Mouse (Mus musculus) megakaryocyte progenitor cell, adult 5-6 weeks (primary cell): ENCODE measurements around the gene Edem2. TPM values are rescaled to one million over a fixed set of nuclear protein-coding genes. Genes with fewer than 3 reads are reported as not detected.

Source experiments
- ATAC-seq: replicated peaks from 2 replicates; pipeline ENCODE4 v1.8.0; 2016; ENCODE audit warnings: mild to moderate bottlenecking, moderate TSS enrichment, inconsistent platforms; ENCODE audit not compliant: poor library complexity
- total RNA-seq, 2 experiments: library from RNA; stranded (forward) in 1 of 2; stranded (reverse) in 1 of 2; fragments of 157-497, 149-512 nt in 1 of 2; fragments of 200-1000 nt in 1 of 2; gene quantifications; 2 replicates each; pipeline versions ENCODE4 v1.2.3 to v1.2.4; 2015 to 2017

Edem2 gene
- total RNA-seq, 2 experiments from 2014 or later: 55.0 to 70.9 TPM

GRCm38 (mm10) chr2:155691336-155691722 is 37.9 kb downstream of the Edem2 start:
- no peak for ATAC-seq

- ATAC-seq: no peak
Measured at GRCm38 (mm10) chr2:155689211-155689610, 40.1 kb downstream of the Edem2 start.

- no peak for ATAC-seq
Measured at GRCm38 (mm10) chr2:155687746-155688145, 41.5 kb downstream of the Edem2 start.

DNA sequence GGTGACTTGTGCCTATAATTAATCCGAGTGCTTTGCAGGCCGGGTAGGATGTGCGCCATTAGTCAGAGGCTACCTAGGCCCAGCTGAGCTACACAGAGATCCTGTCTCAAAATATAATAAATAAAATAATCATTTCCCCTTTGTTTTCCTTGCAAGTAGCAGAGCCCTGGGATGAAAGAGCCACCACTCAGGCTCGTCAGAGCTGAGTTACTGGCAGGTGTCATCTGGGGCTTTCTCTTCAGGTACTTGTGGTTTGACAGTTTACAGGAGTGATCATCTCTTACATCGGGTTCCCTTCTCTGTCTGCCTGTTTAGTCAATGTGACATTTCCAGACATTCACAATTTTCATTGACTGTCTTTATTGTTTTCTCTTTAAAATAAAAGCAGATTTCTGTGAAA is 42.7 kb downstream of the Edem2 start:
- ATAC-seq: no peak

DNA sequence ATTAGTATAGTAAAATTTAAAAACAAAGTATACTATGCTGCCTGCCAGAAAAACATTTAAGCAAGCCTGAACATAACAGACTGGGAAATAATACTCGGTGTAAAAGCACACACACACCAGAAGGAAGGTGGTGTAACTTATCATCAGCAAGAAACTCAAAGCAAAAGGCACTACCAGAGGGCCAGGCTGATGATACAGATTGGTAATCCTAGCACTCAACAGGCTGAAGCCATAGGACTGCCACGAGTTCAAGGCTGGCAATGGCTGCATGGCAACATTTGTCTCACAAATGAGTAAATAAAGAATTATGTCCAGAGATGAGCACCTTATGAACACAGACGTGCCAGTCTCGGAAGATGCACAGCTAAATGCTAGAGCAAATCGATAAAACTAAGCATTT is 45.5 kb downstream of the Edem2 start:
- ATAC-seq: no peak

DNA sequence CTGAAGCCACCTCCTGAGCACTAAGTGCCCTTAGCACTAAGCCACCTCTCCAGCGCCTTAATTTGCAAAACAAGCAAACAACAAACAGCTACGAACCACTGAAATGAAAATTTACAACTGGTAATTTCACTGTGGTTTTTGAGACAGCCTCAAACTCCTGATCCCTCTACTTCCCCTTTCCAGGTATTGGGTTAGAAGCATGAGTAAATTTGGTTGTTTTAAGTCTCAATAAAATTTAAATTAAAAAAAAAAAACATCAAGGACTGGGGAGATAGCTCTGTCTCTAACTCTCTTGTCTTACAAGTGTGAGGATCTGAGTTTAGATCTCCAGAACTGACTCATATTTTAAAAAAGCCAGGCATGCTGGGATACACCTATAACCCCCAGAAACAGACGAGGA is 46.1 kb downstream of the Edem2 start:
- peak; percentile 42; the same call in 1 of the 2 replicates for ATAC-seq

DNA sequence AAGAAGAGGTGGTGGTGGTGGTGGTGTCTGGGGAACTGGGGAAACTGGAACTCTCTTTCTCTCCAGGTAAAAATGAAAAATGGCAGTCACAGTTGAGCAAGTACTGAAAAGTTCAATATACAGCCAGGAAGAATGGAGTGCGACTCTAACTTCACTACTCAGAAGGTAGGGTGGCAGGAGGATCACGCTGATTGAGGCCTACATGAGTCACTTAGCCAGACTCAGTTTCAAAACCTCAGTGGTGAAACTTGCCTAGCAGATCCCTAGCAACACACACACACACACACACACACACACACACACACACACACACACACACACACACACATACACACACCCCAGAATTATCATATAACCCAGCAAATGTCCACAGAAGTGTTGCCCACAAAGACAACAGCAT is 47.4 kb downstream of the Edem2 start:
- peak; percentile 48 for ATAC-seq

DNA sequence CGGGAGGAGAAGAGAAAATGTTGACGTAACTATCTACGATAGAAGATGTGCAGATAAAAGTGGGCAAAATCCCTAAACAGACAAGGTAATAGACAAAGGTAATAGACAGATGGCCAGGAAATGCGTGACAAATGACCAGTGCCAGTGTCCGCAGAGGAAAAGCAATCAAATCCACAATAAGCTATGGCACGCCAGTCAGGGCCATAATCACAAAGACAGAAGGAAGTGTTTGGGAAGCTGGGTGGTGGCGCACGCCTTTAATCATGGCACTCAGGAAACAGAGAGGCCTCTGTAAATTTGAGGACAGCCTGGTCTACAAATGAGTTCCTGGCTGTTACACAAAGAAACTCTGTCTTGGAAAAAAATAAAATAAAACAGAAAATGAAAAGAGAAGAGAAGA is 48.1 kb downstream of the Edem2 start:
- ATAC-seq: no peak

DNA sequence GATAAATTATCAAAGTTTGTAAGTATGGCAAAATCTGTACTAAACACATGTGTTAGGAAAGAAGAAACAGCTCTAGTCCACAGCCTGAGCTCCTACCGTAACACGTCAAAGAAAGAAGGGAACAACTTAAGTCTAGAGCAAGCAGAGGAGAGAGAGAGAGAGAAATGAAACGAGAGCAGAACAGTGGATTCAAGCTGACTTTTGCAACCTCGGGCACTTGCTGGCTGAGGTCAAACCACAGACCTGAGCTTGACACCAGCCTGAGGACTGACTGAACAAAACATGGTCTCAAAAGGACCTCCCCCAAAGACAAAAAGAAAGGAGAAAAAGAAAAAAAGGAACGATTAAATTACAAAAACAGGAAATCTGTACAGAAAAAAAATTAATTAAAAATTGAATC is 48.7 kb downstream of the Edem2 start:
- peak; percentile 60 for ATAC-seq

DNA sequence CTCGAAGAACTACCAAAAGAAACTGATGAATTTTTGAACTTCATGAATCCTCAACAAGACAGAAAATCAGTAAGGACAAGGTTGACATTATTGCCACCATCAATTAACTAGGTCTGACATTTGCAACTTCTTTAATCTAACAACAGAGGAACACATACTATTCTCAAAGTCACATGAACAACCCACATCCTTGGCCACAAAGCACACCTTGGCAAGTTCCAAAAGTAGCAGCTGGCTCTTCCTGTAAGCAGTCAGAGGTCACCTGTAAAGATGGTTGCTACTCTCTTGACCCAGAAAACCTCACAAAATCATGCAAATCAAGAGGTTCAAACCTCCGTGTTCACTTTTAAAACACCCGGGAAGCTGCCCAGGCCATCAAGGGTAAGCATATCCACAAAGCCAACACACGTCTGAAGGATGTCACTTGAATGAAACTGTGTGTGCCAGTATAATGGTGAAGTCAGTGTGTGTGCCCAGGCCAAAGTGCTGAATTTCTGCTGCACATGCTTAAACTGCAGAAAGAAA is 49.6 kb downstream of the Edem2 start:
- no peak for ATAC-seq

DNA sequence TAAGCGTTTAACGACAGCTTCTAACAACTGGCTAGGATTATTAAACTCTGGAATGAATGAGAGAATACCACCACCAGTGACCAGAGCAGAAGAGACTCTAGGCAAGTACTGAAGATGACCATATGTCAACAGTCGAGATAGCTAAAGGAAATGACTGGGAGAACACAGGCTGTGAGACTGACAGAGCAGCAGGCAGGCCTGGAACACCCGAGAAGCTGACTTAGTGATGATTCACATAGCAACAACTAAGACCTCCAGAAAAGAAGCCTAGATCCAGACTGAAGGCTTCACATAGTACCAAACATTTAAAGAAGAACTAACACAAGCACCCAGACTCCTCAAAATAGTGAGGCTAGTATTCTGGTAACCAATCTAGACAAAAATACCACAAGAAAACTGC is 54.2 kb downstream of the Edem2 start:
- ATAC-seq: no peak

DNA sequence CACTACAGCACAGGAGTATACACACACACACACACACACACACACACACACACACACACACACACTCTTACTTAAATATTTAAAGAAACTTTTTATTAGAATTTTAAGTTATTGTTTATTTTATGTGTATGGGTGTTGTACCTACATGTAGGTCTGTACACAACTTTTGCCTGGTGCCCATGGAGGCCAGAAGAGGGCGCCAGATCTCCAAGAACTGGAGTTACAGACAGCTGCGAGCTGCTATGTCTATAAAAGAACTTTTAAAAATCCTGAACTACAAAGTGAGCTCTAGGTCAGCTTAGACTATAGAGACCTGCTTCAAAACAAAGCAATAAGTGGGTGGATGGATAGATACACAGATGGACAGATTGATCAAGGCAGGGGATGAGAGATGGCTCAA is 55.7 kb downstream of the Edem2 start:
- peak; percentile 64 for ATAC-seq

DNA sequence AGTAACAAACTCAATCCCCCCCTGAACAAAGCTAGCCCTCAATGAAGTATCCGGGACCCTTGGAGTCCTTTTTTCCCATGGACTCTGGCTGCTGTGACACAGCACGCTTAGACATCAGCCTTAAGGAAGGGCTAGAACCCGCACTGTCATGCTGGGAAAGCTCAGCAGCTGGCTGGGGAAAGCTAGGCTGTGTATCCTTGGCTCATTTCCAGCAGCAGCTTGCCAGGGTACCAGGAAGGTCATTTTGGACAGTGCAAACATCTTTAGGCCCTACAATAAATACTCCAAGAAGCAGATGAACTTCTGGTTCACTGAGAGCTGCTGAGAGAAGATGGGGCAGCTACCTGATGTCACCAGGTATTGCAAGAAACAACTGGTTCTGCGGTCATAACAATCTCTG is 58.0 kb downstream of the Edem2 start:
- ATAC-seq: no peak

DNA sequence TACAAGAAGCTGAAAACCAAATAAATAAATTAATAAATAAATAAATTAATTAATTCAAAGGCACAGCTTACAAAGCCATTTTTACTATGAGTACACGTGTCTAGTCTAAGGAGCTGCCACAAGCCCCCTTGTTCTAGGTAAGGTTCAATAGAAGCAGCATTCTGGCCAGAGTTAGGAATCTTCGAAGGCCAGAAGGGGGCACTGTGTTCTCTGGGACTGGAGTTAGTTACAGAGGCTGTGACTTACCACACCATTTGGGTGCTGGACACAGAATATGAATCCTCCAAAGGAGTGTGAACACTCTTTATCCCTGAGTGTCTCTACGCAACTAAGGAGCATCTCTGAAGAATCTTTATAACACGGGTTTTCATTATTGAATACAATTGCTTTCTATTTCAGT is 60.8 kb downstream of the Edem2 start:
- peak; percentile 64 for ATAC-seq

- no peak for ATAC-seq
Measured at GRCm38 (mm10) chr2:155667881-155668280, 61.4 kb downstream of the Edem2 start.

DNA sequence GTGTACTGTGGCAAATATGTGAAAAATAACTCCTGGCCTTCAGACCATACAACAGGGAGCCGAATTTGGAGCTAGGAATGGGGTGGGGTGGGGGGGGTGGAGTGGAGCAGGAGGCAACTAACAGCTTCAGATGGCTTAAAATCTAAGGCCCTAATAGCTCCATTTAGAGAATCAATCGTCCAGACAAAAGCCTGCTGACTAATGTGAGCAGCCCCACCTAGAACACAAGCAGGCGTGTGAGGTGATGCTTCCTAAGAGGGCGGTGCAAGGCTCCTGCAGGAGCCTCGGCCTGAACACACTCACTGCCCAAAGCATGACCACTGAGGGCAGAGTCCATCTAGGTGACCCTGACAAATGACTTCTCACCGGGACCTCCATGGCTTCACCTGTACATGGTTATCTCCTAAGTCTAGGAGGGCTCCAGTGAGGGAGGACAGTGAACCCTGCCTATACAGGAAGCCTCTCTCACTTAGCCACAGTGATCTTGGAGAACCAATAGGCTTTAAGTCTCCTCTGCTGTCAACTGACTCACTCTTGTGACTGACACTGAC is 65.3 kb downstream of the Edem2 start:
- no peak for ATAC-seq

- ATAC-seq: peak; percentile 87
Measured at GRCm38 (mm10) chr2:155663097-155663496, 66.2 kb downstream of the Edem2 start.

- no peak for ATAC-seq
Measured at GRCm38 (mm10) chr2:155662390-155662789, 66.9 kb downstream of the Edem2 start.

GRCm38 (mm10) chr2:155655759-155656372 is 73.4 kb downstream of the Edem2 start:
- ATAC-seq: no peak

DNA sequence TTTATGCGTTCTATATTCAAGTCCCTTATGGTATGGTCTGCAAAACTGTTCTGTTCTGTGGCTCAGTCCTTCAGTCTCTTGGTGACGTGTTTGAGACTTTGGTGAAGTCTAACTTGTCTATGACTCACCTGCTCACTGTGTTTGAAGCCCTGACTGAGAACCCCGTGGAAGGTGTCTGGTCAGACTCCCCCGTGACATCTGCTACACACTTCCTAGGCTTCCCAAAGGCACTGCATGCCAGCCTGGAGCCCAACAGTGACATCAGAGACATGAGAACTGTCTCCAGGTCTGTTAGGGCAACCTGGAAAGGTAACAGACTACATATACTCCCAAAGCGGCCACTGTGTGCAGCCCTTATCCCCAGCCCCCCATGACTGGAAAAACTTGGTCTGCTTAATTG is 76.7 kb downstream of the Edem2 start:
- no peak for ATAC-seq
